Mouse (Mus musculus): ENCODE data around the gene Vmn2r37.
"Not testable (repeated sequence)": the region's sequence is repeated elsewhere in the genome, so short reads cannot be mapped to it uniquely, and the experiment has no call there.

The Vmn2r37 gene

DNA sequence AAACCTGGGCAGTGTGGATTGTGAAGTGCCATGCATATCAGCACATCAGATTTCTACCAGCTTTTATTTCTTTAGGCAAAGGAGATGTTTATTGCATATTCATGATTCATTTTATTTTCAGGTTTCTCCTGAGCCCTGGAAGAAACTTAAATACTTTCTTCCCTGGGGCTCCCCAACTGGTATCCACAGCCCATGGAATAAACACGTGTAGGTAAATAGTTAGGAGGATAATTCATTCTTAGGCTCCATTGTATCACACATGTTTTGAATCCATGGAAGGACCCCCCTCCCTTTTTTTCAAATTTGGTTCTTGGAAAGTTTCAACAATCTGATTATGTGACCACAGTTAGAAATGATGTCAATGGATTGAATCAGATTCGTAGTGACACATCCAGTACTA, at the start of gene Vmn2r37:
Gene Vmn2r37, minus strand, starts transcription at position 101 of the 400 bp plus-strand sequence.
- not testable (repeated sequence) for DNase-seq (ENCODE audit: low spot score in 2 of 2)
